Mouse (Mus musculus) hindbrain, embryonic 15.5 days (tissue): ENCODE data around the gene Trappc10. TPM values are rescaled to one million over a fixed set of nuclear protein-coding genes. Genes with fewer than 3 reads are reported as not detected.
A peak's percentile ranks its signal among the peaks of the same experiment; 100 is the strongest.

Experiments
- ATAC-seq: fragments of 200-750 bp; cut with Nextera tagmentation; 2 replicates; pipeline ENCODE4 v1.8.0; 2017; ENCODE audit warnings: low read depth, moderate number of reproducible peaks, moderate TSS enrichment; ENCODE audit not compliant: low FRiP score
- H3K27ac ChIP-seq: fragments of 300-500 bp; sonication (generic); replicated peaks from 2 replicates; pipeline ENCODE4 v1.5.1; 2015; ENCODE audit warnings: mild to moderate bottlenecking, inconsistent platforms
- H3K27me3 ChIP-seq: fragments of 300-500 bp; sonication (generic); 2 replicates; pipeline ENCODE4 v1.6.1; 2015; ENCODE audit warnings: control low read depth, inconsistent platforms
- H3K36me3 ChIP-seq: fragments of 300-500 bp; sonication (generic); 2 replicates; pipeline ENCODE4 v1.6.1; 2015; ENCODE audit warnings: control low read depth, inconsistent platforms
- H3K4me1 ChIP-seq: fragments of 300-500 bp; sonication (generic); replicated peaks from 2 replicates; pipeline ENCODE4 v1.6.1; 2015; ENCODE audit warnings: control low read depth, inconsistent platforms
- H3K4me2 ChIP-seq: fragments of 300-500 bp; sonication (generic); 2 replicates; pipeline ENCODE4 v1.6.1; 2015; ENCODE audit warnings: moderate library complexity, mild to moderate bottlenecking, inconsistent platforms
- H3K4me3 ChIP-seq: fragments of 300-500 bp; sonication (generic); 2 replicates; pipeline ENCODE4 v1.5.1; 2015; ENCODE audit warnings: mild to moderate bottlenecking, inconsistent platforms
- H3K9ac ChIP-seq: fragments of 300-500 bp; sonication (generic); 2 replicates; pipeline ENCODE4 v1.6.1; 2015; ENCODE audit warnings: inconsistent platforms
- H3K9me3 ChIP-seq: fragments of 300-500 bp; sonication (generic); 2 replicates; pipeline ENCODE4 v1.6.1; 2016; ENCODE audit warnings: control low read depth, inconsistent platforms
- WGBS: fragments of 180-500 bp; shearing (Covaris S2); methylation state at CpG from one replicate; pipeline ENCODE4 v1.1.7; 2015; 5-methylcytosine and 5-hydroxymethylcytosine counted together
- polyA plus RNA-seq: library from polyadenylated mRNA; unstranded; fragments of >200 nt; fragmentation: Nextera tagmentation; extraction: Ambion mirVana; gene quantifications from 2 replicates; pipeline ENCODE4 v1.2.1, GENCODE M21; 2015

The Trappc10 gene
- polyA plus RNA-seq, 1 experiment from 2014 or later: 27.5 TPM

DNA sequence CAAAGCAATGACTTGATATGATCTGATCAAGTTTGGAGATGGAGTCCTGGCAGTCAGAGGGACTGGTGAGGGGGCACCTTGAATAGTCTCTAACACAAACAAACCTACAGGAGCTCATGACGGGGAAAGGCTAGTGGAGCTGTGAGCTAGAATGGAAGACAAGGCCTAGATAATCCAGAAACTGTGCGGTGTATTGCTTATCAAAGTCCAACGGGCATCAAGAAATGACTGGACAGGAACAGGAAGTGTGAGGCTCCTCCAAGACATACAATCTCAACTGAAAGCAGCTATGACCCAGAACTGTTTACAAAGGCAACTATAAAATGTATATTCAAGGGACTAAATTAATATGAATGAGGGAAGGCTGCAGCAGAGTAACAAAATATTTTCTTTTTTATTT is 2.8 kb upstream of the Trappc10 start:
- Histone ChIP-seq H3K27ac (no peak overlapping the region), H3K4me2 (no peak overlapping the region), H3K9ac (no peak overlapping the region), H3K27me3 (no peaks in the 10 kb centered on the region), H3K4me3 (no peak overlapping the region), H3K4me1 (peaks cover 16% of the 10 kb centered on the region), H3K36me3 (no peaks in the 10 kb centered on the region), H3K9me3 (no peaks in the 10 kb centered on the region)
- 92% methylated on average over 3 of the region's 3 CpGs for WGBS
- no peak for ATAC-seq

DNA sequence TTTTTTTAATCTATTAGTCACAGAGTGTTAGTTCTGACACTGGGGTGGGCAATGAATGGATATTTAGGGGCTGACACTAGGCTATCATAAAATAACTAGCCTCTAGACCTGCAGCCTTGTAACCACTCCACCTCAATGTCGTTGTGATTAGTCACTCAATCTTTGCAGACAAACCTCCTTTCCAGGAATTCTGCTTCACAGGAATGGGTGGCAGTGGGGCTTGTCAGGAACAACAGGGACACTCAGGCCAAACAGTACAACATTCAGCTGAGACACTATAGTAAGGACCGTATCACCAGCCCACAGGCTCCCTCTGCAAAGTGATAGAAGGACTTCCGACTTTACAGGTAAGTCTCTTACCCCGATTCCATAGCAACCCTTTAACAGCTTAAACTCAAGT is 2.3 kb upstream of the Trappc10 start:
- Histone ChIP-seq H3K4me3 (no peak overlapping the region), H3K36me3 (no peaks in the 10 kb centered on the region), H3K9ac (no peak overlapping the region), H3K9me3 (no peaks in the 10 kb centered on the region), H3K4me2 (no peak overlapping the region), H3K27ac (no peak overlapping the region), H3K4me1 (peaks cover 18% of the 10 kb centered on the region), H3K27me3 (no peaks in the 10 kb centered on the region)
- 88% methylated on average over 4 of the region's 4 CpGs for WGBS
- ATAC-seq: no peak

DNA sequence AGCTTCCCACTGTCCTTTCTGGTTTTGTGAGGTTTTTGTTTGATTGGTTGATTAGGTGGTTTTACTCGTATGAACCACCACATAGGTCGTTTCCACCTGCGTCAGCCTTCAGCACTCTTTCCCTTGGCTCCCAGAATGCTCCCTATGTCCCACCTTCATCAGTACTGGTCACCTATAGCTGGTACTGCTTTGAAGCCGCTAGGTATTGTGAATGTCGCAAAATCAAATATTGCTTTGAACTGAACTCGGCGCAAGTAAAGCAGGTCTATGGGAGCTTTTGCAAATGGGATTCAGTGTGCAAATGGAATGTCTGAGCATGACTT is 745 bp upstream of the Trappc10 start:
- H3K36me3 ChIP-seq: no peaks in the 10 kb centered on the region
- peak overlapping the region; percentile 86 for H3K4me2 ChIP-seq
- H3K27ac ChIP-seq: peak overlapping the region; percentile 90
- H3K27me3 ChIP-seq: no peaks in the 10 kb centered on the region
- 16% methylated on average over 7 of the region's 7 CpGs for WGBS
- no peaks in the 10 kb centered on the region for H3K9me3 ChIP-seq
- peaks cover 19% of the 10 kb centered on the region for H3K4me1 ChIP-seq
- peak; percentile 69 for ATAC-seq
- H3K4me3 ChIP-seq: peak overlapping the region; percentile 70
- H3K9ac ChIP-seq: peak overlapping the region; percentile 68

DNA sequence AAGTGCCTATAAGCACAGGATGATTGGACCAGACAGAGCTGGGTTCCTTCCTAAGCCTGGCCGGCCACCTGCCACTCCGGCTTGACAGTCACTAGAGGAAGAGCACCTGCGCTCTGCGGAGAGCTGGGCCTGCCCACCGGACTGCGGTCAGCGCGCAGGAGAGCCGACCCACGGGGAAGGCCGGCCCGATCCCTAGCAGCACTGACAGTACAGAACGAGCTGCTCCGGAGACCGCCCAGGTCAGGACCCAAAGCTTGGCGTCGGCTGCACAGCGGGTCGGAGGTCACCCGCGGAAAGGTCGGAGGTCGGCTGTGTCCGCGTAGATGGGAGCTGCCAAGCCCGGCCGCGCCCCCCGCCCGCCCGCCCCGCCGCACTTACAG is 393 bp downstream of the Trappc10 start:
- H3K4me1 ChIP-seq: peaks cover 19% of the 10 kb centered on the region
- H3K9me3 ChIP-seq: no peaks in the 10 kb centered on the region
- no peaks in the 10 kb centered on the region for H3K27me3 ChIP-seq
- no peaks in the 10 kb centered on the region for H3K36me3 ChIP-seq
- H3K4me2 ChIP-seq: peak overlapping the region; percentile 86
- peak overlapping the region; percentile 70 for H3K4me3 ChIP-seq
- peak; percentile 71 for ATAC-seq
- under 1% methylated on average over 30 of the region's 33 CpGs for WGBS
- H3K27ac ChIP-seq: peak overlapping the region; percentile 90
- peak overlapping the region; percentile 68 for H3K9ac ChIP-seq

DNA sequence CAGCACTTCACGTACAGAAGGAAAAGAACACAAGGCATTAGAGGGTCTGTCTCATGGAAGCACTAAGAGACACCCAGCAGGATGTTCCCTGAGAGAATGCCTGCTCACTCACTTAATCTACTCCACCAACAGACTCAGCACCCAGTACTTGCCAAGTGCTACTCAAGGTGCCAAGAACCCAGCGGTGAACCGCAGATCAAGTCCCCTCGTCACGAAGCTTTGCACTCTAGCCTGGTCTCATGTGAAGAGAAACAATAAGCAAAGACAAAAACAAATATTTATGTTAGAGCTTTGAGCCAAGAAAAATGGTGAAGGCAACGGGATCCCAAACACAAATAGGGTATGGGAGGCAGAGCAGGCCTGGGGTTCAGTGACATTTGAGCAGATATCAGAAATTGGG is 5.5 kb downstream of the Trappc10 start:
- H3K4me1 ChIP-seq: peaks cover 24% of the 10 kb centered on the region
- no peak for ATAC-seq
- H3K36me3 ChIP-seq: no peaks in the 10 kb centered on the region
- H3K4me3 ChIP-seq: no peak overlapping the region
- no peak overlapping the region for H3K4me2 ChIP-seq
- H3K27me3 ChIP-seq: no peaks in the 10 kb centered on the region
- no peak overlapping the region for H3K9ac ChIP-seq
- 85% methylated on average over 6 of the region's 6 CpGs for WGBS
- H3K27ac ChIP-seq: no peak overlapping the region
- no peaks in the 10 kb centered on the region for H3K9me3 ChIP-seq

DNA sequence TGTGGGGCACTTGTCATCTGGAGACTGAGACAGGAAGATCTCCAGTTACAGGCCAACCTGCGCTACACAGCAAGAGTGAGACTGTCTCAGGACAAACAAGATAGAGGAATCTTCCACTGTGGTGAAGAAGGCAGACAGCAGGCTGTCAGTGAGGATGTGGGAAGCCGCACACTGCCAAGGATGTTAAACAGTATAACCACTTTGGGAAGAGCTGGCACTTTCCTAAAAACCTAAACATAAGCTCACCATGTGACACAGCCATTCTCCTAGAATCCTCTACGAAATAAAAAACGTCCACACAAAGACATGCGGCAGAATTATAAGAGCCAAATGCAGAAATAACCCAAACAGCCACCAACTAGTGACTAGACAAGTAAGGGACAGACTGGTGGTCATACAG is 6.1 kb downstream of the Trappc10 start:
- Histone ChIP-seq H3K27ac (no peak overlapping the region), H3K9ac (no peak overlapping the region), H3K4me3 (no peak overlapping the region), H3K9me3 (no peaks in the 10 kb centered on the region), H3K27me3 (no peaks in the 10 kb centered on the region), H3K36me3 (no peaks in the 10 kb centered on the region), H3K4me2 (no peak overlapping the region), H3K4me1 (peaks cover 18% of the 10 kb centered on the region)
- 95% methylated on average over 5 of the region's 5 CpGs for WGBS
- ATAC-seq: no peak

DNA sequence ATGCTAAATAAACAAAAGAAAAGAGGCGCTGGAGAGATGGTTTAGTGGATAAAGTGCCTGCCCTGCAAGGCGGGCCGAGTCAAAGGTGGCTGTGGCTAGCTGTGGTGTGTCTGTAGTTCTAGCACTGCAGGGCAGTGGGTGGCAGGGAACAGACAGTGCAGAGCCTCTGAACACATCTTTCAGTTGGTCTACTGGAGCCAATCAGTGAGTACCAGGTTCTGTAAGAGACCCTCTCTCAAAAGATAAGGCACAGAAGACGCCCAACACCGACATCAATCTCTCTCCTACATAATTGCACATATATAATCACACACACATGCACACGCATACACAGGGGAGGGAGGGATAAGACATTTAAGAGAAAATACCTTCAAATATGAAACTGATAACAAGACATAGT is 6.6 kb downstream of the Trappc10 start:
- ATAC-seq: no peak
- Histone ChIP-seq H3K36me3 (no peaks in the 10 kb centered on the region), H3K27me3 (no peaks in the 10 kb centered on the region), H3K9ac (no peak overlapping the region), H3K27ac (no peak overlapping the region), H3K4me1 (peaks cover 13% of the 10 kb centered on the region), H3K4me2 (no peak overlapping the region), H3K9me3 (no peaks in the 10 kb centered on the region), H3K4me3 (no peak overlapping the region)
- WGBS: 91% methylated on average over 6 of the region's 6 CpGs

DNA sequence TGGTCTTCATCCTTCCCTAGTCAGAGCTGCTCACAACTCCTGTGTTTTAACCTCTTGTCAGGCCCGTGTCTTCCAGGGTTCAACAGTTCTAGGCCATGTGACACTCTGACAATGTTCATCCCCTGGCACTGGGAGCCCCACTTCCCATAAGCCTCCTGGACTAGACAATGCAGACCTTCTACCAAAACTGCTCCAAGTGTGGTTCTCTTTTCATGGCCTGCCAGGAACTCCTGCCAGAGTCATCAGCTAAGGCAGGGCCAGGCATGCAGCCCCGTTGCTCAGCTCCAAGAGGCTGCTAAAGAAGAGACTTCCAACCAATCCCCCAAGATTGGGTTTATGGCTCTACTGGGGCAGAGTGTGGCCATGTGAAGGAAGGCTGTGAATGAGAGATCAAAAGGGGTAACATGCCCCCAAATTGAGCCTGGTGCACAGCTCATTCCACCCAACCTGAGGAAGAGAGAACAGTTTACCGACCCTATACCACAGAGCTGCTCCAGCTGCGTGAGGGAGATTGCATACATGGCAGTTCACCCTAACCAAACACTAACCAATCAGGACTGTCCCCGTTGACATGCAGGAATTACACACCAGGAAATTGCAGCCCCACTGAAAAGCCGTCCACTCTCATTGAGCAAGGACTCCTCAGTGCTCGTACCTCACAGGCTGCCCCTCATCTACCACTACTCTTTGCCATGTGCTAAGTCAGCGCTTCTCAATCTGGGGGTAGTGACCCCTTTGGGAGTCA is 7.4 kb downstream of the Trappc10 start:
- Histone ChIP-seq H3K36me3 (no peaks in the 10 kb centered on the region), H3K9me3 (no peaks in the 10 kb centered on the region), H3K4me3 (no peak overlapping the region), H3K27ac (no peak overlapping the region), H3K4me1 (peaks cover 11% of the 10 kb centered on the region; the same call in 1 of the 2 replicates), H3K4me2 (no peak overlapping the region), H3K27me3 (no peaks in the 10 kb centered on the region), H3K9ac (no peak overlapping the region)
- peak; percentile 46; the same call in 1 of the 2 replicates for ATAC-seq
- WGBS: 81% methylated on average over 8 of the region's 8 CpGs

DNA sequence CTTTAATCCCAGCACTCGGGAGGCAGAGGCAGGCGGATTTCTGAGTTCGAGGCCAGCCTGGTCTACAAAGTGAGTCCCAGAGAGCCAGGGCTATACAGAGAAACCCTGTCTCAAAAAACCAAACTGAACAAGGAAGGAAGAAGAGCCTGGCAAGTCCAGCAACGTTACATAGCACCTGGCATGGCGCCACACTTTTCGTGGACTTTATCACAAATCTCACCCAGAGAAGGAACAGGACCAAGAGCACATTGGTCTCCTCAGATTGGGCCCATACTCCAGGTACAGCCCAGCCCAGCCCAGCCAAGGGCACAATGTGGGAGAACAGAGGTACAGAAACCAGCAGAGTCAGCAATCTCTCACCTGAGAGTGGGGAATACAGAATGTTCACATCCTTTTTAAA is 10.7 kb downstream of the Trappc10 start:
- Histone ChIP-seq H3K4me1 (peaks cover 8% of the 10 kb centered on the region; the same call in 1 of the 2 replicates), H3K4me2 (no peak overlapping the region), H3K9ac (no peak overlapping the region), H3K9me3 (no peaks in the 10 kb centered on the region), H3K4me3 (no peak overlapping the region), H3K36me3 (peaks cover 16% of the 10 kb centered on the region; the same call in 1 of the 2 replicates), H3K27ac (no peak overlapping the region), H3K27me3 (no peaks in the 10 kb centered on the region)
- no peak for ATAC-seq
- 95% methylated on average over 6 of the region's 6 CpGs for WGBS

DNA sequence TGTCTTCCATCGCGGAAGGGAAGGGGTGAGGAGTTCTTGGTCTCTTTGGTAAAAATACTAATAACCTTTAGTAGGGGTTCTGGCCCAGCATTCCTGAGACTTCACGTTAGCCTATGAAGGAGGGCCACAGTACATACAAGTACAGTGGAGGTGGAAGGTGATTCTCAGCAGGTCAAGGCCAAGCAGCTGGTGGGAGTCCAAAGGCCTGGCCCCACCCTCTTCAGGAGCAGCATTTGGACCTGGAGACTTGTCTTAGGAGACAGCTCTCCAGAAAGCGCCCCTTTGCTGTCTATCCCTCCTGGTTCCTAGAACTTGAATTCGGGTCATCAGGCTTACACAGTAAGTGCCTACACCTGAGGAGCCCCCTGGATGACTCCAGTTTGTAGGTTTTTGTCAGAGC is 11.3 kb downstream of the Trappc10 start:
- no peaks in the 10 kb centered on the region for H3K27me3 ChIP-seq
- H3K4me2 ChIP-seq: no peak overlapping the region
- no peak overlapping the region for H3K27ac ChIP-seq
- H3K4me3 ChIP-seq: no peak overlapping the region
- ATAC-seq: no peak
- H3K9me3 ChIP-seq: no peaks in the 10 kb centered on the region
- H3K9ac ChIP-seq: no peak overlapping the region
- 94% methylated on average over 5 of the region's 5 CpGs for WGBS
- H3K4me1 ChIP-seq: peaks cover 8% of the 10 kb centered on the region; the same call in 1 of the 2 replicates
- H3K36me3 ChIP-seq: peaks cover 16% of the 10 kb centered on the region; the same call in 1 of the 2 replicates

DNA sequence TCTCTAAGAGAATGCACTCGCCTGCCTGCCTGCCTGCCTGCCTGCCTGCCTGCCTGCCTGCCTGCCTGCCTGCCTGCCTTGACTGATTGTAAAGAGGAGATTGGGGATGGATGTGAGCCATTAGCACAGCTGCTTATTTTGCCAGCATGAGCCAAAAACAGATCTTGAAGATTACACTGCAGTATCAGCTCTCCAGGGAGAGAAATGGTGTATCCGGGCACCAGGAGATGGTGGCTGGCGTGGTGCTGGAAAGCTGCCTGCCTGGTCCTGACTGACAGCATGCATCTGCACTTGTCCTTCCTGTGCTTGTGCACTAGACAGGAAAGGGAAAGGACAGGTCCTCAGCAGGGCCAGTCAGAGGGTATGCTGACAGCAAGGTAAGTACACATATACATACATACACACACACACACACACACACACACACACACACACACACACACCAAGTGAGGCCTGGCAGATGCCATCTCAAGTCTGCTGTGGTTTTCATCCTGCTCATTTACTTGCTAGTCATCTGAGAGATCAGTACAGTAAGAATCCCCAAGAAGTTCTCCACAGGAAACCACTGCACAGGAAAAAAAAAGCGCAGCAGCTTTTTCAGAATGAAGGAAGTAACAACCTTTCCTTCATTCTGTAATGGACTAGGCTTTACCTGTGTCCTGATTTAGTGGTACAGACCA is 12.0 kb downstream of the Trappc10 start:
- H3K27me3 ChIP-seq: no peaks in the 10 kb centered on the region
- no peak overlapping the region for H3K4me3 ChIP-seq
- H3K9ac ChIP-seq: no peak overlapping the region
- WGBS: 69% methylated on average over 4 of the region's 4 CpGs
- peaks cover 6% of the 10 kb centered on the region; the same call in 1 of the 2 replicates for H3K4me1 ChIP-seq
- H3K4me2 ChIP-seq: no peak overlapping the region
- H3K9me3 ChIP-seq: no peaks in the 10 kb centered on the region
- no peak overlapping the region for H3K27ac ChIP-seq
- no peak for ATAC-seq
- peaks cover 16% of the 10 kb centered on the region for H3K36me3 ChIP-seq

DNA sequence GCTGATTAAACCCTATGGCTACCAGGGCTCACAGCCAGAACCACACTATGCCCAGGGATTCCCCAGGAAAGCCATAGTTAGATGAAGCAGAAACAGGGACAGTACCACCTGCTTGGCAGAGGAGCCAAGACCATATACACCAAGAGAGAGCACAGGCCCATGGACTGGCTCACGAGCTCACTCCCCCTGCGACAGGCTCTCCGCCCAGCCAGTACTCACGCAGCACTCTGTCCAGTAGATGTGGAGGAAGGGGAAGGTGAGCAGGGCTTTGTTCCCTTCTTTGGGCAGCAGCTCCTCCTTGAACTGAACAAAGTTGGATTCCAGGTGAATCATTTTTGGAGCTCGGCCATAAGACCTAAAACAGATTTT is 15.9 kb downstream of the Trappc10 start:
- Histone ChIP-seq H3K4me2 (no peak overlapping the region), H3K27me3 (no peaks in the 10 kb centered on the region), H3K4me3 (no peak overlapping the region), H3K27ac (no peak overlapping the region), H3K36me3 (peaks cover 26% of the 10 kb centered on the region), H3K9ac (no peak overlapping the region), H3K4me1 (no peaks in the 10 kb centered on the region), H3K9me3 (no peaks in the 10 kb centered on the region)
- ATAC-seq: no peak
- 93% methylated on average over 5 of the region's 5 CpGs for WGBS
